Mouse (Mus musculus): Measurements from ENCODE around the gene Apoc2. TPM values are rescaled to one million over a fixed set of nuclear protein-coding genes. Genes with fewer than 3 reads are reported as not detected.

Gene Apoc2
- polyA plus RNA-seq, 1 experiment from 2014 or later = not detected

GRCm38 (mm10) chr7:19671511-19671910 lies 6.2 kb downstream of the Apoc2 start:
- H3K36me3 ChIP-seq (ENCODE audit: poor library complexity, severe bottlenecking) = no peaks in the 10 kb centered on the region
- H3K9me3 ChIP-seq (replicated peaks) = no peaks in the 10 kb centered on the region
- 0 out of 2 replicates have a peak, but pooled peaks cover 4% of the 10 kb centered on the region for H3K4me1 ChIP-seq
- 70% methylated on average over 10 of the region's 10 CpGs for WGBS
- no peak for ATAC-seq
- no peak overlapping the region for H3K4me3 ChIP-seq
- no peak overlapping the region for H3K27ac ChIP-seq
- no peak overlapping the region for H3K4me2 ChIP-seq
- H3K27me3 ChIP-seq = 0 out of 2 replicates have a peak, but pooled peaks cover 2% of the 10 kb centered on the region
- no peak overlapping the region for H3K9ac ChIP-seq

GRCm38 (mm10) chr7:19668947-19669721 lies 8.6 kb downstream of the Apoc2 start:
- peak; percentile 75 for ATAC-seq
- H3K27ac ChIP-seq = 0 out of 2 replicates have a peak overlapping the region, but pooled peaks have one; percentile 2
- 0 out of 2 replicates have a peak overlapping the region, but pooled peaks have one; percentile 3 for H3K9ac ChIP-seq
- no peaks in the 10 kb centered on the region for H3K9me3 ChIP-seq (replicated peaks)
- peaks cover 13% of the 10 kb centered on the region for H3K4me1 ChIP-seq
- H3K27me3 ChIP-seq = 0 out of 2 replicates have a peak, but pooled peaks cover 2% of the 10 kb centered on the region
- 7% methylated on average over 10 of the region's 10 CpGs for WGBS
- H3K36me3 ChIP-seq (ENCODE audit: poor library complexity, severe bottlenecking) = no peaks in the 10 kb centered on the region
- no peak overlapping the region for H3K4me3 ChIP-seq
- peak overlapping the region; percentile 24 for H3K4me2 ChIP-seq

- Histone ChIP-seq H3K4me1 (peaks cover 22% of the 10 kb centered on the region), H3K27ac (no peak overlapping the region), H3K4me2 (no peak overlapping the region), H3K27me3 (0 out of 2 replicates have a peak, but pooled peaks cover 2% of the 10 kb centered on the region), H3K4me3 (no peak overlapping the region), H3K36me3 (ENCODE audit: poor library complexity, severe bottlenecking) (no peaks in the 10 kb centered on the region), H3K9me3 (replicated peaks) (no peaks in the 10 kb centered on the region), H3K9ac (no peak overlapping the region)
- 60% methylated on average over 2 of the region's 2 CpGs for WGBS
- ATAC-seq = no peak
These were observed 10.3 kb downstream of the Apoc2 start for GRCm38 (mm10) chr7:19667434-19667833.

- Histone ChIP-seq H3K27me3 (0 out of 2 replicates have a peak, but pooled peaks cover 2% of the 10 kb centered on the region), H3K4me2 (no peak overlapping the region), H3K9me3 (replicated peaks) (no peaks in the 10 kb centered on the region), H3K9ac (no peak overlapping the region), H3K36me3 (ENCODE audit: poor library complexity, severe bottlenecking) (peaks cover 5% of the 10 kb centered on the region), H3K4me3 (no peak overlapping the region), H3K4me1 (peaks cover 22% of the 10 kb centered on the region), H3K27ac (no peak overlapping the region)
- WGBS = 65% methylated on average over 3 of the region's 3 CpGs
- no peak for ATAC-seq
These were observed 11.0 kb downstream of the Apoc2 start for GRCm38 (mm10) chr7:19666750-19667149.

- H3K9me3 ChIP-seq (replicated peaks) = no peaks in the 10 kb centered on the region
- H3K9ac ChIP-seq = peak within 1 kb of the TSS; percentile 98
- H3K4me2 ChIP-seq = peak within 1 kb of the TSS; percentile 93
- under 1% methylated on average over 53 of the region's 63 CpGs for WGBS
- H3K4me1 ChIP-seq = peaks cover 22% of the 10 kb centered on the region
- H3K27ac ChIP-seq = peak within 1 kb of the TSS; percentile 92
- peaks cover 16% of the 10 kb centered on the region for H3K36me3 ChIP-seq (ENCODE audit: poor library complexity, severe bottlenecking)
- peak; percentile 91 for ATAC-seq
- H3K4me3 ChIP-seq = peak within 1 kb of the TSS; percentile 99
- H3K27me3 ChIP-seq = 0 out of 2 replicates have a peak, but pooled peaks cover 2% of the 10 kb centered on the region
These were observed 12.5 kb downstream of the Apoc2 start, which contains the start of gene Clptm1 for GRCm38 (mm10) chr7:19664955-19665841. Gene Clptm1 (minus strand): TSS chr7:19665033.

- peak; percentile 54; the same call in 1 of the 2 replicates for ATAC-seq
- no peaks in the 10 kb centered on the region for H3K9me3 ChIP-seq (replicated peaks)
- peaks cover 23% of the 10 kb centered on the region for H3K36me3 ChIP-seq (ENCODE audit: poor library complexity, severe bottlenecking)
- under 1% methylated on average over 35 of the region's 37 CpGs for WGBS
- H3K27me3 ChIP-seq = 0 out of 2 replicates have a peak, but pooled peaks cover 2% of the 10 kb centered on the region
- peak overlapping the region; percentile 63 for H3K27ac ChIP-seq
- H3K9ac ChIP-seq = peak overlapping the region; percentile 98
- H3K4me2 ChIP-seq = peak overlapping the region; percentile 93
- peak overlapping the region; percentile 99 for H3K4me3 ChIP-seq
- peaks cover 22% of the 10 kb centered on the region for H3K4me1 ChIP-seq
These were observed 13.2 kb downstream of the Apoc2 start for GRCm38 (mm10) chr7:19664455-19664954.

- Histone ChIP-seq H3K27me3 (0 out of 2 replicates have a peak, but pooled peaks cover 2% of the 10 kb centered on the region), H3K4me1 (peaks cover 17% of the 10 kb centered on the region), H3K4me2 (peak overlapping the region; percentile 93), H3K4me3 (peak overlapping the region; percentile 99), H3K27ac (no peak overlapping the region), H3K9me3 (replicated peaks) (no peaks in the 10 kb centered on the region), H3K36me3 (ENCODE audit: poor library complexity, severe bottlenecking) (peaks cover 27% of the 10 kb centered on the region), H3K9ac (peak overlapping the region; percentile 98)
- 20% methylated on average over 8 of the region's 8 CpGs for WGBS
- no peak for ATAC-seq
These were observed 13.8 kb downstream of the Apoc2 start for GRCm38 (mm10) chr7:19663940-19664339.

- Histone ChIP-seq H3K4me2 (no peak overlapping the region), H3K36me3 (ENCODE audit: poor library complexity, severe bottlenecking) (peaks cover 78% of the 10 kb centered on the region), H3K4me3 (no peak overlapping the region), H3K27me3 (no peaks in the 10 kb centered on the region), H3K9ac (no peak overlapping the region), H3K4me1 (no peaks in the 10 kb centered on the region), H3K9me3 (replicated peaks) (no peaks in the 10 kb centered on the region), H3K27ac (no peak overlapping the region)
- 96% methylated on average over 2 of the region's 2 CpGs for WGBS
- no peak for ATAC-seq
These were observed 25.1 kb downstream of the Apoc2 start for GRCm38 (mm10) chr7:19652614-19653013.

GRCm38 (mm10) chr7:19651063-19651786 lies 26.5 kb downstream of the Apoc2 start:
- Histone ChIP-seq H3K27ac (no peak overlapping the region), H3K27me3 (no peaks in the 10 kb centered on the region), H3K9ac (no peak overlapping the region), H3K4me1 (no peaks in the 10 kb centered on the region), H3K4me2 (no peak overlapping the region), H3K4me3 (no peak overlapping the region), H3K9me3 (replicated peaks) (no peaks in the 10 kb centered on the region), H3K36me3 (ENCODE audit: poor library complexity, severe bottlenecking) (peaks cover 88% of the 10 kb centered on the region)
- WGBS = 94% methylated on average over 6 of the region's 6 CpGs
- no peak for ATAC-seq

- Histone ChIP-seq H3K4me1 (no peaks in the 10 kb centered on the region), H3K4me3 (no peak overlapping the region), H3K27ac (no peak overlapping the region), H3K9ac (no peak overlapping the region), H3K9me3 (replicated peaks) (no peaks in the 10 kb centered on the region), H3K36me3 (ENCODE audit: poor library complexity, severe bottlenecking) (peaks cover 100% of the 10 kb centered on the region), H3K27me3 (no peaks in the 10 kb centered on the region), H3K4me2 (no peak overlapping the region)
- 96% methylated on average over 4 of the region's 4 CpGs for WGBS
- ATAC-seq = no peak
These were observed 36.5 kb downstream of the Apoc2 start for GRCm38 (mm10) chr7:19641223-19641622.

- Histone ChIP-seq H3K27me3 (no peaks in the 10 kb centered on the region), H3K9ac (no peak overlapping the region), H3K4me3 (no peak overlapping the region), H3K36me3 (ENCODE audit: poor library complexity, severe bottlenecking) (peaks cover 86% of the 10 kb centered on the region), H3K9me3 (replicated peaks) (no peaks in the 10 kb centered on the region), H3K27ac (no peak overlapping the region), H3K4me1 (no peaks in the 10 kb centered on the region), H3K4me2 (no peak overlapping the region)
- 90% methylated on average over 11 of the region's 11 CpGs for WGBS
- no peak for ATAC-seq
These were observed 42.5 kb downstream of the Apoc2 start for GRCm38 (mm10) chr7:19635074-19635827.

All from forebrain, embryonic 13.5 days (tissue).